Mouse (Mus musculus): Measurements from ENCODE around the gene Lemd2.

The Lemd2 gene

DNA sequence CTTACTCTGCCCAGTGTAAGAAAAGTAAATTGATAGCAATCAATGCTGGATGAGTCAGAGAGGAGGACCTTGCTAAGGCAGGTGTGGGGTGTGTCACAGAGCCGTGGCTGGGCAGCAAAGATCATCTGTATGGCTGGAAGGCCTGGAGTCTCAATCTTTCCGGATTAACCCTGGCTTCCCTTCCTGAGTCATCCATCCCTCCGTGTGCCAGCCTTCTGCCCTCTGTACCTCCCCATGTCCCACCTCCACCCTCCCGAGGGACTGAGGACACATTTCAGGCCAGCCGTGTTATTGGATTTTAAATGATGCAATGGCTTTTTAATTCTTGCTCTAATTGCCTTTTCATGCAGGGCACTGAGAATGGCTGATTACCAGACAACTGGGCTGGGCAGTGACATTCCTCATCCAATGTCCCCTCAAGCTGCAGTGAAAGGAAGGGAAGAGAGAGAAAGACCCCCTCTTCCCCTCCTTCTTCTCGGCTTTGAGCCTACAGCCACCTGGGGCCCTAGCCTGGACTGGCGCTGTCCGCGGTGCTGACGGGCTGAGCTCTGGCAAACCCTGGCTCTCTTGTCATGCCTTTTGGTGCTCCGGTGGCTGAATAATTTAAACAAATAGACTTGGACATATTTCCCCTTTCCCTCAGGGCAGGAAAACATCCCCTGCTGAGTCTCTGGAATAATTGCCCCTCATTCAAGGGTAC lies 24.1 kb upstream of the Lemd2 start:
- no peak for DNase-seq (ENCODE audit: extremely low spot score, low read depth, low spot score)

GRCm38 (mm10) chr17:27227258-27227657 lies 23.0 kb upstream of the Lemd2 start:
- DNase-seq (ENCODE audit: extremely low spot score, low read depth, low spot score), result no peak

DNA sequence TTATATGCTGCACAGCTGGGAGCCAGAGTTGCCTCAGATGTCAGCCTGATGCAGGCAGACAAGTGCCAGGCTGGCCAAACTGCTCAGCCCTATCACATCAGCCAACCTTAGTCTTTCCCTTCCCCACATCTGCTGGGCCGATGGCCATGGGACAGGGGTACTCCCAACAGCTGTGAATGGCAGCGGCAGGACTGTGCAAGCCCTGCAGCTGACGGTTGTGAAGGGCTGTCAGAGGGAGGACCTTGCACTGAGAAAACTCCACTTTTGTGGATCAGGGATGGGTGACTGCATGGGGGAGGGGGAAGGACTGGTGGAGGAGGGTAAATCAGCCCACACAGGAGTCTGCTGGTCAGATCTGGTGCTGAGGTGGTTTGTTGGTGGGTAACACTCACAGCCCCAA lies 22.4 kb upstream of the Lemd2 start:
- no peak for DNase-seq (ENCODE audit: extremely low spot score, low read depth, low spot score)

DNA sequence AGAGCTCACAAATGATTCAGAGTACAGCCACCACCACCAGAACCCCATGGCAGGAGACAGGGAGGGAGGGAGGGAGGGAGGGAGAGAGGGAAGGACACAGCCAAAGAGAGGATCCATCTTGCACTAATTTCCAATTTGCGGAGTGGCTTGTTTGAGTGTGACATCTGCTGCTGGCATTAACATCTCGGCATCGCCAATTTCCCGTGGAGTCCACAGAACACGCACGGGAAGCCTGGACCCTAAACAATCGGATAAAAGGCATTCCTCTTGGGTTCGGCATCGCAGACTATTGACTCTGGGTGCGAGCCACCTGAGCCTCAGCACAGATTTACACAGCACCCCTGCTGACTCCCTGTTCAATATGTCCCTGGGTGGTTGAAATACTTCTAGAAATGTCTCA lies 21.5 kb upstream of the Lemd2 start:
- DNase-seq (ENCODE audit: extremely low spot score, low read depth, low spot score), result no peak

DNA sequence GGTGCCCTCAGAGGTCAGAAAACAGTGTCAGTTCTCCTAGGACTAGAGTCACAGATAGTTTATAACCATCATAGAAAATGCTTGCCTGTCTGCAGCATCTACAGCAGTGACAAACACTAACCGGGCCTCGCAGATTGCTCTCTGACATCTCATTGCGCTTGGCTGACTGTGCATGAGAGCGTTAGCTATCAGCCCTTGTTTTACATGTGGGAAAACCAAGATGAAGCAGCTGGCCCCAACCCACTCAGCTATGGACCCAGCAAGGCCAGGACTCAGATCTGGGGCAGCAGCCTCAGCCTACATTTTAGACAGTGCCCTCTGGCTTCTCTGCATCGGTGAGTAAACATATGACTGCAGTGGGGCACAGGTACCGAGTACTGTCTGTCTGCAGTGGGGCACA lies 19.6 kb upstream of the Lemd2 start:
- no peak for DNase-seq (ENCODE audit: extremely low spot score, low read depth, low spot score)

- DNase-seq (ENCODE audit: extremely low spot score, low read depth, low spot score), result no peak
Observed at GRCm38 (mm10) chr17:27221562-27221961, 17.3 kb upstream of the Lemd2 start.

- DNase-seq (ENCODE audit: extremely low spot score, low read depth, low spot score), result no peak
Observed at GRCm38 (mm10) chr17:27218916-27219315, 14.6 kb upstream of the Lemd2 start.

- DNase-seq (ENCODE audit: extremely low spot score, low read depth, low spot score), result no peak
Observed at GRCm38 (mm10) chr17:27218364-27218763, 14.1 kb upstream of the Lemd2 start.

DNA sequence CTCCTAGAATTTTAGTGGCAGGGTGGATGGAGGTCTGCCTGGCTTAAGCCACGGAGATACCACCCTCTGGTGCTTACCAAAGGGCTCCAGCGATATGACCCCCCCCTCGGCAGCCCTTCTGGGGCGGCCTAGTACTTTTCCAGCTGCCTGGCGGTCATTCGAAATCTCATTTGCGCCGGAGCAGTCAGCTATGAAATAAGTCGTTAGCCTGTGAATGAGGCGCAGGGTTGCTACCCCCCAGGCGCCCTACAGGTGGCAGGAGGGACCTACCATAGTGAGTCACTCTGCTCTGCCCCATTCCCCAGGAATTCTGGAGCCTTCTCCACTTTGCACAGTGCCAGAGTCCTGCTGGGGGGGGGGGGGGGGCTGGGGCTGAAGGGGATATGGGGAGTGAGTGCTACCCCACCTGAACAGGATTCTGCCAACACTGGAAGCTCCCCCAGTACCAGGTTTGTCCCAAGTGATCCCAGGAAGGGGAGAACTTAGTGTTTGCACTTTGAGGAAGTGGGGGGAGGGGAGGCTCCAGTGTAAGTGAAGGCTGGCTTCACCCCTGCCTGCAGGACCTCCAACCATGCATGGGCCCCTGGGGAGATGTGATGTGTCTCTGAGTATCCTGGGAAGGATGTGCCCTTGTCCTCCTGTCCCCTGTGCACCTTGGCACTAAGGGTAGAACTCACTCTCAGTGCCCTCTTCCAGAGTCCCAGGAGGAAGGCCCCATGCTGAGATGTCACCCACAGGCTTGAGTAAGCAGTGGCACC lies 8.7 kb upstream of the Lemd2 start:
- DNase-seq (ENCODE audit: extremely low spot score, low read depth, low spot score), result no peak

- no peak for DNase-seq (ENCODE audit: extremely low spot score, low read depth, low spot score)
Observed at GRCm38 (mm10) chr17:27212006-27212405, 7.7 kb upstream of the Lemd2 start.

GRCm38 (mm10) chr17:27207113-27207707 lies 2.9 kb upstream of the Lemd2 start:
- DNase-seq (ENCODE audit: extremely low spot score, low read depth, low spot score), result no peak

- no peak for DNase-seq (ENCODE audit: extremely low spot score, low read depth, low spot score)
Observed at GRCm38 (mm10) chr17:27203358-27204074, 753 bp downstream of the Lemd2 start.

DNA sequence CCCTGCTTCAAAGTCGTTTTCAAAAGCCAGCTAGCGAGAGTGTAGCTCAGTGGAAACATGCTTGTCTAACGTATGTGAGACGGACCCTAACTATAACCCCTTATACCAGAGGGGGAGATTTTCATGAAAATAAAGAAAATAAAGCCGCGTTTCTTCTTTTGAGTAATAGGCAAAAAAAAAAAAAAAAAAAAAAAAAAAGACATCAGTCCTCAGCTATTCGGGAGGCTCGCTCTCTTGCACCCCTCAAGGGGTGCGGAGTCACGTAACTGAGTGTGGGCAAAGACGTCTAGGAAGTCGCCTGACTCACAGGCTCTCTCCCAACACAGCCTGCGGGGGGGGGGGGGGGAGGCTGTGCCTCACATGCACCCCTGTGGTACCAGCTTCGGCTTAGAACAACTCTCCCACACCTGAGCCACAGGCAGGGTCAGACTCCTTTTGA lies 1.3 kb downstream of the Lemd2 start:
- DNase-seq (ENCODE audit: extremely low spot score, low read depth, low spot score), result no peak

DNA sequence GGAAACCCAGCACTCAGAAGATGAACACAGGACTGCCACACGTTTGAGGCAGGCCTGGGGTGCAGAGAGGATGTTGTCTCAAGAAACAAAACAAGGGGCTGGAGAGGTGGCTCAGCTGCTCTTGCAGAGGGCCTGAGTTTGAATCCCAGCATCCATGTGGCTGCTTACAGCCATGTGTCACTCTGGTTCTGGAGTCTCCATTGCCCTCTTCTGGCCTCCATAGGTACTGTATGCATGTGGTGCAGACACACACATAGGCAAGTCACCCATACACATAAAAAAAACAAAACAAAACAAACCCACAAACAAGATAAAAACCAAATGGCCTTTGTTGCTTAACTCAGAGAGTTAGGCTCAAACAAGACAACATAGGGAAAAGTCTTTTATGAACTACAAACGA lies 2.3 kb downstream of the Lemd2 start:
- DNase-seq (ENCODE audit: extremely low spot score, low read depth, low spot score), result no peak

DNA sequence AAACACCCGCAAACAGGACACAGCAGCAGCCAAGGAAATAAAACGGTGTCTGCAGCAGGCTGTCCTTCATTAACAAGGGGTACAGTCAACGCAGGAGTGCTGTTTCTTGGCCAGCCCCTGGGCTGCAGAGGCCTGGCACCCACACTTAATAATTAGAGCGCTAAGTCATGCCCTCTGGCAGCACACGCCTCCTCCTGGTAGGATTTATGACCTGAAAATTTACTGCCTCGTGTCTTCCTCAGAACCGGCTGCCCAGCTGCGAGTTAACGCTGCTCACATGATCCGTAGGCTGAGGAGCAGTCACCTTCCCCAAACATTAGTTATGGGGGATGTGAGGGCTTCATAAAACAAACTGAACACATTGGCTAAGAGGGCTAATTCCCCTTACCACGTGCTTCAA lies 3.5 kb downstream of the Lemd2 start:
- no peak for DNase-seq (ENCODE audit: extremely low spot score, low read depth, low spot score)

DNA sequence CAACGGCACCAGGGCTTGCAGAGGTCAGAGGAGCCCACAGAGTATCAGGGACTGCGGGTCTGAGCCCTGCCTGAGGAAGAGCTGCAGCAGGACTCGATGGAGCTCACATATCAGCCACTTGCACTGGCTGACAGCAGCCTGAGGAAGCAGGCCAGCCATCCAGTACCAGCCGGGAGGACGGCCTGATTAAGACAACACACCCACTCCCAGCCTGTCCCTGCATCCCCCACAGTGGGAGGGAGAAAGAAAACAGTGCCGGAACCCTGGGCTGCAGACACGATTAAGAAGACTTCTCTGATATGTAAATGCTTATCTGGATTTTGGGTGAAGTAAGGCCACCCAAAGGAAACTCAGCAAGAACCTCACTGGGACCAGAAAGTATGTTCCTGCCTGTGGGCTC lies 4.4 kb downstream of the Lemd2 start:
- DNase-seq (ENCODE audit: extremely low spot score, low read depth, low spot score), result no peak

DNA sequence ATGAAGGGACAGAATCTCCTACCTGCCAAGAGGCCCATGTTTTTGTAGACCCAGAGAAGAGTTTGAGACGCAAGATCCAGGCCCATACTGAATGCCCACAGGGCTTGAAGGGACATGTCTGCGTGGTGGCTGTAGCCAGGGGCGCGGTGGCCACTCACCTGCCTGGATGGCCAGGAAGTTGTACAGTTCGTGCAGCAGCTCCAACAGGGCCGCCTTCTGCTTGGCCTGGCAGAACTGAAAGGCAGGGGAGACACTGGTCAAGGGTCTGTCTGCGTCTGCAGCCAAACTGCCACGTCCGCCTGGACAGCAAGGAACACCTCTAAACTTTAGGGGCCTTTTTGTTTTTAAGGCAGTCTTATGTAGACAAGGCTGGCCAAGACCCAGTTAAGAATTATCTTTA lies 5.1 kb downstream of the Lemd2 start:
- no peak for DNase-seq (ENCODE audit: extremely low spot score, low read depth, low spot score)

- DNase-seq (ENCODE audit: extremely low spot score, low read depth, low spot score), result no peak
Observed at GRCm38 (mm10) chr17:27196206-27196605, 8.1 kb downstream of the Lemd2 start.

GRCm38 (mm10) chr17:27194258-27195185 lies 9.7 kb downstream of the Lemd2 start:
- no peak for DNase-seq (ENCODE audit: extremely low spot score, low read depth, low spot score)

DNA sequence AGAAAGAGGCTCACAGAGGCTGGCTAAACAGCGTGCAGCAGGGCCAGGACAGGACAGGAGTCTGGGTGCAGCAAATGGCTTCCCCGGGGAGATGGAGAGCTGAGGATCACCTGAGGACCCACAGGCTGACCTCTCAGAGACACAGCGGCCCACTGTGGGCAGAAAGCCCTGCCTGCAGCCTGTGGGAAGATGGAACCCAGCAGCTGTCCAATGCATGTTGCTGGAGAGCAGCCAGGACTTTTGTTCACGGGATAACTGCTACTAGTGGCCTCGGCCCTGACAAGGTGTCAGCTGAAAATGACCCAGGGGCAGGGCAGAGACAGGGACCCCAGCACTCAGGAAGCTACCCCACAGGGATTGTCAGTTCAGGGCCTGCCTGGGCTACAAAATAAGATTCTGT lies 12.5 kb downstream of the Lemd2 start:
- DNase-seq (ENCODE audit: extremely low spot score, low read depth, low spot score), result no peak

GRCm38 (mm10) chr17:27191189-27191588 lies 13.1 kb downstream of the Lemd2 start:
- no peak for DNase-seq (ENCODE audit: extremely low spot score, low read depth, low spot score)

All from hindlimb bud, embryonic 11.5 days (tissue).